Mouse (Mus musculus): ENCODE results near the gene Srek1. TPM values are rescaled to one million over a fixed set of nuclear protein-coding genes. Genes with fewer than 3 reads are reported as not detected.

Gene Srek1
- polyA plus RNA-seq, 1 experiment from 2014 or later, result 95.2 TPM

- Histone ChIP-seq H3K4me1 (peaks cover 7% of the 10 kb centered on the region; the same call in 1 of the 2 replicates), H3K27ac (no peak overlapping the region), H3K36me3 (no peaks in the 10 kb centered on the region), H3K9me3 (replicated peaks) (no peaks in the 10 kb centered on the region), H3K27me3 (no peaks in the 10 kb centered on the region), H3K4me2 (no peak overlapping the region), H3K4me3 (replicated peaks) (no peak overlapping the region), H3K9ac (no peak overlapping the region)
- no peak for ATAC-seq (replicated peaks; ENCODE audit: low FRiP score)
- WGBS, result 54% methylated on average over 7 of the region's 7 CpGs
Measured at GRCm38 (mm10) chr13:103710359-103710781, 64.0 kb downstream of the Srek1 start.

- no peaks in the 10 kb centered on the region for H3K27me3 ChIP-seq
- no peaks in the 10 kb centered on the region for H3K36me3 ChIP-seq
- H3K9ac ChIP-seq, result no peak overlapping the region
- H3K4me3 ChIP-seq (replicated peaks), result no peak overlapping the region
- H3K9me3 ChIP-seq (replicated peaks), result no peaks in the 10 kb centered on the region
- H3K4me2 ChIP-seq, result no peak overlapping the region
- no peak overlapping the region for H3K27ac ChIP-seq
- peaks cover 6% of the 10 kb centered on the region; the same call in 1 of the 2 replicates for H3K4me1 ChIP-seq
- ATAC-seq (replicated peaks; ENCODE audit: low FRiP score), result no peak
- WGBS, result 83% methylated on average over 6 of the region's 6 CpGs
Measured at GRCm38 (mm10) chr13:103705436-103705978, 68.9 kb downstream of the Srek1 start.

- Histone ChIP-seq H3K4me3 (replicated peaks) (no peak overlapping the region), H3K4me2 (no peak overlapping the region), H3K9me3 (replicated peaks) (no peaks in the 10 kb centered on the region), H3K36me3 (no peaks in the 10 kb centered on the region), H3K27me3 (no peaks in the 10 kb centered on the region), H3K4me1 (peaks cover 7% of the 10 kb centered on the region; the same call in 1 of the 2 replicates), H3K27ac (no peak overlapping the region), H3K9ac (no peak overlapping the region)
- 39% methylated on average over 6 of the region's 6 CpGs for WGBS
- ATAC-seq (replicated peaks; ENCODE audit: low FRiP score), result no peak
Measured at GRCm38 (mm10) chr13:103703833-103704232, 70.6 kb downstream of the Srek1 start.

- Histone ChIP-seq H3K9ac (no peak overlapping the region), H3K4me2 (no peak overlapping the region), H3K27ac (no peak overlapping the region), H3K9me3 (replicated peaks) (no peaks in the 10 kb centered on the region), H3K4me3 (replicated peaks) (no peak overlapping the region), H3K4me1 (peaks cover 7% of the 10 kb centered on the region; the same call in 1 of the 2 replicates), H3K36me3 (no peaks in the 10 kb centered on the region), H3K27me3 (no peaks in the 10 kb centered on the region)
- WGBS, result 29% methylated on average over 7 of the region's 7 CpGs
- ATAC-seq (replicated peaks; ENCODE audit: low FRiP score), result peak; percentile 90
Measured at GRCm38 (mm10) chr13:103703386-103703785, 71.0 kb downstream of the Srek1 start.

GRCm38 (mm10) chr13:103702266-103702665 lies 72.1 kb downstream of the Srek1 start:
- no peak overlapping the region for H3K27ac ChIP-seq
- H3K4me3 ChIP-seq (replicated peaks), result no peak overlapping the region
- H3K4me1 ChIP-seq, result peaks cover 7% of the 10 kb centered on the region; the same call in 1 of the 2 replicates
- H3K36me3 ChIP-seq, result no peaks in the 10 kb centered on the region
- H3K9me3 ChIP-seq (replicated peaks), result no peaks in the 10 kb centered on the region
- no peak overlapping the region for H3K4me2 ChIP-seq
- H3K27me3 ChIP-seq, result no peaks in the 10 kb centered on the region
- no peak overlapping the region for H3K9ac ChIP-seq
- WGBS, result 92% methylated on average over 3 of the region's 3 CpGs
- ATAC-seq (replicated peaks; ENCODE audit: low FRiP score), result no peak

- H3K27me3 ChIP-seq, result no peaks in the 10 kb centered on the region
- no peak for ATAC-seq (replicated peaks; ENCODE audit: low FRiP score)
- H3K4me3 ChIP-seq (replicated peaks), result no peak overlapping the region
- no peak overlapping the region for H3K9ac ChIP-seq
- H3K36me3 ChIP-seq, result no peaks in the 10 kb centered on the region
- 64% methylated on average over 2 of the region's 2 CpGs for WGBS
- no peak overlapping the region for H3K27ac ChIP-seq
- H3K4me2 ChIP-seq, result no peak overlapping the region
- peaks cover 7% of the 10 kb centered on the region; the same call in 1 of the 2 replicates for H3K4me1 ChIP-seq
- no peaks in the 10 kb centered on the region for H3K9me3 ChIP-seq (replicated peaks)
Measured at GRCm38 (mm10) chr13:103700752-103701151, 73.7 kb downstream of the Srek1 start.

GRCm38 (mm10) chr13:103697993-103698392 lies 76.4 kb downstream of the Srek1 start:
- 64% methylated on average over 9 of the region's 9 CpGs for WGBS
- H3K36me3 ChIP-seq, result no peaks in the 10 kb centered on the region
- no peak for ATAC-seq (replicated peaks; ENCODE audit: low FRiP score)
- H3K4me3 ChIP-seq (replicated peaks), result no peak overlapping the region
- H3K27ac ChIP-seq, result no peak overlapping the region
- no peaks in the 10 kb centered on the region for H3K9me3 ChIP-seq (replicated peaks)
- no peaks in the 10 kb centered on the region for H3K27me3 ChIP-seq
- H3K4me1 ChIP-seq, result 0 out of 2 replicates have a peak, but pooled peaks cover 4% of the 10 kb centered on the region
- no peak overlapping the region for H3K9ac ChIP-seq
- no peak overlapping the region for H3K4me2 ChIP-seq

- H3K36me3 ChIP-seq, result no peaks in the 10 kb centered on the region
Measured at GRCm38 (mm10) chr13:103696164-103696563, 78.2 kb downstream of the Srek1 start.

GRCm38 (mm10) chr13:103695456-103695855 lies 79.0 kb downstream of the Srek1 start:
- no peaks in the 10 kb centered on the region for H3K9me3 ChIP-seq (replicated peaks)
- H3K27me3 ChIP-seq, result no peaks in the 10 kb centered on the region
- H3K4me2 ChIP-seq, result no peak overlapping the region
- H3K36me3 ChIP-seq, result no peaks in the 10 kb centered on the region
- H3K9ac ChIP-seq, result no peak overlapping the region
- WGBS, result 61% methylated on average over 6 of the region's 6 CpGs
- no peak for ATAC-seq (replicated peaks; ENCODE audit: low FRiP score)
- no peak overlapping the region for H3K27ac ChIP-seq
- H3K4me1 ChIP-seq, result 0 out of 2 replicates have a peak, but pooled peaks cover under 1% of the 10 kb centered on the region
- H3K4me3 ChIP-seq (replicated peaks), result no peak overlapping the region

More at GRCm38 (mm10) chr13:103696164-103696563, 78.2 kb downstream of the Srek1 start:
- Histone ChIP-seq H3K4me3 (replicated peaks) (no peak overlapping the region), H3K4me1 (0 out of 2 replicates have a peak, but pooled peaks cover 4% of the 10 kb centered on the region), H3K9me3 (replicated peaks) (no peaks in the 10 kb centered on the region), H3K4me2 (no peak overlapping the region), H3K27ac (no peak overlapping the region), H3K9ac (no peak overlapping the region), H3K27me3 (no peaks in the 10 kb centered on the region)
- ATAC-seq (replicated peaks; ENCODE audit: low FRiP score), result no peak
- WGBS, result 28% methylated on average over 9 of the region's 9 CpGs

Other genes starting within 250 kb of the Srek1 start
- gene Erbin, start 145.9 kb upstream of the Srek1 start, polyA plus RNA-seq (2015; fragmentation: Nextera tagmentation; extraction: Ambion mirVana), result 17.9 and 19.4 TPM in 2 replicates